Mouse (Mus musculus): ENCODE data around the gene Ptrh1. TPM values are rescaled to one million over a fixed set of nuclear protein-coding genes. Genes with fewer than 3 reads are reported as not detected.

Ptrh1 gene
- total and polyA plus RNA-seq, 3 experiments, result 12.3 to 27.9 TPM; not detected in 1

GRCm38 (mm10) chr2:32734933-32735332, 40.7 kb upstream of the Ptrh1 start:
- no peak overlapping the region for H3K9ac ChIP-seq (ENCODE audit: control insufficient read depth, low read depth, low read length, poor library complexity, severe bottlenecking)
- TF ChIP-seq ETS1 (IDR thresholded peaks at IDR 0.05; ENCODE audit: low read depth, low read length) (no peak), KAT2A (conservative IDR thresholded peaks at IDR 0.05; ENCODE audit: low read depth, low read length) (no peak), USF1 (IDR thresholded peaks at IDR 0.05; ENCODE audit: low read depth, low read length) (no peak), BHLHE40 (IDR thresholded peaks at IDR 0.05; ENCODE audit: borderline replicate concordance, low read depth, low read length) (no peak), CTCF (IDR thresholded peaks at IDR 0.05 in 2 of 3, conservative IDR thresholded peaks at IDR 0.05 in 1 of 3; ENCODE audit: control insufficient read depth in 1 of 3, insufficient read depth in 1 of 3, low read depth in 2 of 3, low read length in 3 of 3, poor library complexity in 1 of 3, severe bottlenecking in 1 of 3) (no peak), CHD1 (IDR thresholded peaks at IDR 0.05; ENCODE audit: low read depth, low read length) (no peak), MYC (IDR thresholded peaks at IDR 0.05; ENCODE audit: low read depth, low read length) (no peak), MEF2A (IDR thresholded peaks at IDR 0.05; ENCODE audit: extremely low read depth, insufficient replicate concordance, low read depth, low read length, poor library complexity, severe bottlenecking) (no peak), CHD2 (IDR thresholded peaks at IDR 0.05; ENCODE audit: low read length) (no peak), HCFC1 (IDR thresholded peaks at IDR 0.05; ENCODE audit: low read depth, low read length) (no peak)
- H3K27me3 ChIP-seq (ENCODE audit: control insufficient read depth in 1 of 2, insufficient read depth in 2 of 2, low read length in 2 of 2), result peaks cover 0 to 3% of the 10 kb centered on the region in 2 experiments; a peak in 2 of 4 replicates
- DNase-seq (ENCODE audit: low read depth, low spot score), result no peak
- no peaks in the 10 kb centered on the region for H3K9me3 ChIP-seq (replicated peaks; ENCODE audit: insufficient read depth, low read length)
- H3K79me2 ChIP-seq (ENCODE audit: control insufficient read depth, insufficient read depth, low read length, poor library complexity), result no peaks in the 10 kb centered on the region
- H3K4me1 ChIP-seq (ENCODE audit: control insufficient read depth in 1 of 2, insufficient read depth in 2 of 2, low read length in 2 of 2), result no peaks in the 10 kb centered on the region
- H3K4me3 ChIP-seq (ENCODE audit: control insufficient read depth in 1 of 2, insufficient read depth in 1 of 2, low read depth in 2 of 2, low read length in 2 of 2), result no peak overlapping the region
- no peaks in the 10 kb centered on the region for H3K36me3 ChIP-seq (ENCODE audit: control insufficient read depth in 1 of 2, insufficient read depth in 2 of 2, low read length in 2 of 2)
- no peak overlapping the region for H3K27ac ChIP-seq (ENCODE audit: control insufficient read depth, low read depth, low read length)

DNA sequence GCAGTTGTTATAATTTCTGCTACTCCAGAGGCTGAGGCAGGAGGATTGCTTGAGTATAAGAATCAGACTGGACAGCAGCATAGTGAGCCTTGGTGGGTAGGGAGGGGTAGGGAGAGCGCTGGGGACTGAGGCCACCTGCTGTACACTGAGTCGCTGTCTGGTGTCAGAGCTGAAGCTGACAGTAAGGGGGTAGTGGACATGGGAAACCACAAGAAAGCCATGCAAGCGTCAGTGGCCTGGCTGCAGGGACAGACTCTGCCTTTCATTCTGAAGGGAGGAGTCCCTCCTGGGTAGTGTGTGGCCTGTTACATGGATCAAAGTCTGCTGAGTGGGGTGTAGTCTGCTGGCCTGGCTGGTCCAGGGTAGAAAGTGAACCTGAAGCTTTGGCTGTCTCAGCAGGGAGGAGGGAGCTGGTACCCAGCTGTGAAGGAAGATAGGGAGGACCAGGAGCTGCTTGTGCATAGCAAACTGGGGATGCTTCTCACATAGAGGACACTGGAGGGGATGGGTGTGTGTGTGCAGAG, 39.2 kb upstream of the Ptrh1 start:
- no peak overlapping the region for H3K27ac ChIP-seq (ENCODE audit: control insufficient read depth, low read depth, low read length)
- H3K4me1 ChIP-seq (ENCODE audit: control insufficient read depth in 1 of 2, insufficient read depth in 2 of 2, low read length in 2 of 2), result no peaks in the 10 kb centered on the region
- H3K79me2 ChIP-seq (ENCODE audit: control insufficient read depth, insufficient read depth, low read length, poor library complexity), result no peaks in the 10 kb centered on the region
- TF ChIP-seq POLR2AphosphoS2 (IDR thresholded peaks at IDR 0.05; ENCODE audit: low read length) (no peak), E2F4 (IDR thresholded peaks at IDR 0.05; ENCODE audit: borderline replicate concordance, low read depth, low read length) (no peak), ZC3H11A (IDR thresholded peaks at IDR 0.05; ENCODE audit: low read depth, low read length) (no peak), MYC (IDR thresholded peaks at IDR 0.05; ENCODE audit: low read depth, low read length) (no peak)
- H3K9me3 ChIP-seq (replicated peaks; ENCODE audit: insufficient read depth, low read length), result no peaks in the 10 kb centered on the region
- H3K36me3 ChIP-seq (ENCODE audit: control insufficient read depth in 1 of 2, insufficient read depth in 2 of 2, low read length in 2 of 2), result no peaks in the 10 kb centered on the region
- H3K27me3 ChIP-seq (ENCODE audit: control insufficient read depth in 1 of 2, insufficient read depth in 2 of 2, low read length in 2 of 2), result peaks cover 0 to 3% of the 10 kb centered on the region in 2 experiments; a peak in 1 of 4 replicates
- H3K9ac ChIP-seq (ENCODE audit: control insufficient read depth, low read depth, low read length, poor library complexity, severe bottlenecking), result no peak overlapping the region
- DNase-seq (ENCODE audit: low read depth, low spot score), result no peak
- H3K4me3 ChIP-seq (ENCODE audit: control insufficient read depth in 1 of 2, insufficient read depth in 1 of 2, low read depth in 2 of 2, low read length in 2 of 2), result no peak overlapping the region

DNA sequence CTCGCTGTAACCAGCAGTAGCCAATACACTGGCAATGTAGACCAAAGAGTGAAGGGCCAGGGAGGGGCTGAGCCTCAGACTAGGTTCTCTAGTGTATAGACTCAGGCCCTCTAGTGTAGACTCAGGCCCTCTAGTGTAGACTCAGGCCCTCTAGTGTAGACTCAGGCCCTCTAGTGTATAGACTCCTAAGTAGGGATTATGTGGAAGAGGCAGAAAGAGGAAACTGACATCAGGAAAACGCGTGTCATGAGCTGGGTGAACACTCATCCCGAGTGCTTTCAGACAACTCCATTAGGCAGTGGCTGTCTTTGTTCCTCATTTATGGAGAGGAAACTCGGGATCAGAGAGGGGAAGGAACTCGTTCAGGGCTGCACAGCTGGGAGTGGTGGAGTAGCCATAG, 38.6 kb upstream of the Ptrh1 start:
- no peak overlapping the region for H3K4me3 ChIP-seq (ENCODE audit: control insufficient read depth in 1 of 2, insufficient read depth in 1 of 2, low read depth in 2 of 2, low read length in 2 of 2)
- no peak overlapping the region for H3K27ac ChIP-seq (ENCODE audit: control insufficient read depth, low read depth, low read length)
- no peak for DNase-seq (ENCODE audit: low read depth, low spot score)
- TF ChIP-seq NRF1 (IDR thresholded peaks at IDR 0.05; ENCODE audit: insufficient read depth, low read depth, low read length, poor library complexity, severe bottlenecking), result no peak
- TF ChIP-seq USF2 (IDR thresholded peaks at IDR 0.05; ENCODE audit: borderline replicate concordance in 1 of 2, insufficient read depth in 1 of 2, low read depth in 1 of 2, low read length in 2 of 2), result no peak
- TF ChIP-seq GABPA (IDR thresholded peaks at IDR 0.05; ENCODE audit: low read depth, low read length), result no peak
- TF ChIP-seq POLR2AphosphoS5 (IDR thresholded peaks at IDR 0.05; ENCODE audit: borderline replicate concordance, low read depth, low read length), result no peak
- no peak for TF ChIP-seq NELFE (IDR thresholded peaks at IDR 0.05; ENCODE audit: low read depth, low read length)
- TF ChIP-seq CTCF (IDR thresholded peaks at IDR 0.05 in 2 of 3, conservative IDR thresholded peaks at IDR 0.05 in 1 of 3; ENCODE audit: control insufficient read depth in 1 of 3, insufficient read depth in 1 of 3, low read depth in 2 of 3, low read length in 3 of 3, poor library complexity in 1 of 3, severe bottlenecking in 1 of 3), result no peak
- no peak for TF ChIP-seq MEF2A (IDR thresholded peaks at IDR 0.05; ENCODE audit: extremely low read depth, insufficient replicate concordance, low read depth, low read length, poor library complexity, severe bottlenecking)
- no peak for TF ChIP-seq MXI1 (IDR thresholded peaks at IDR 0.05; ENCODE audit: low read depth, low read length)
- no peak for TF ChIP-seq KAT2A (conservative IDR thresholded peaks at IDR 0.05; ENCODE audit: low read depth, low read length)
- TF ChIP-seq ZC3H11A (IDR thresholded peaks at IDR 0.05; ENCODE audit: low read depth, low read length), result no peak
- TF ChIP-seq ELF1 (IDR thresholded peaks at IDR 0.05; ENCODE audit: low read depth, low read length), result no peak
- TF ChIP-seq JUND (IDR thresholded peaks at IDR 0.05; ENCODE audit: low read depth, low read length), result no peak
- TF ChIP-seq RCOR1 (IDR thresholded peaks at IDR 0.05; ENCODE audit: low read depth, low read length), result no peak
- TF ChIP-seq EP300 (IDR thresholded peaks at IDR 0.05; ENCODE audit: low read depth in 1 of 2, low read length in 2 of 2), result no peak

More for the DNA sequence above, 38.6 kb upstream of the Ptrh1 start:
- H3K9me3 ChIP-seq (replicated peaks; ENCODE audit: insufficient read depth, low read length), result no peaks in the 10 kb centered on the region
- no peaks in the 10 kb centered on the region for H3K79me2 ChIP-seq (ENCODE audit: control insufficient read depth, insufficient read depth, low read length, poor library complexity)
- no peak overlapping the region for H3K9ac ChIP-seq (ENCODE audit: control insufficient read depth, low read depth, low read length, poor library complexity, severe bottlenecking)
- H3K36me3 ChIP-seq (ENCODE audit: control insufficient read depth in 1 of 2, insufficient read depth in 2 of 2, low read length in 2 of 2), result no peaks in the 10 kb centered on the region
- no peaks in the 10 kb centered on the region for H3K4me1 ChIP-seq (ENCODE audit: control insufficient read depth in 1 of 2, insufficient read depth in 2 of 2, low read length in 2 of 2)
- H3K27me3 ChIP-seq (ENCODE audit: control insufficient read depth in 1 of 2, insufficient read depth in 2 of 2, low read length in 2 of 2), result peaks cover 0 to 3% of the 10 kb centered on the region in 2 experiments; a peak in 1 of 4 replicates

Data from MEL (cell line).